Mouse (Mus musculus) cerebellum, adult 2 months (tissue): ENCODE measurements around the gene Snx5.

Experiments used
- CTCF ChIP-seq: fragments of 200-500 bp; IDR thresholded peaks from 2 replicates; pipeline ENCODE4 v1.5.1; 2011; ENCODE audit warnings: low read depth, mild to moderate bottlenecking, control low read depth, low read length, moderate library complexity, borderline replicate concordance; ENCODE audit not compliant: insufficient read depth
- POLR2A ChIP-seq: fragments of 200-500 bp; IDR thresholded peaks from 2 replicates; pipeline ENCODE4 v1.6.1; 2011; ENCODE audit warnings: low read length, control low read depth, borderline replicate concordance; ENCODE audit not compliant: insufficient read depth

- TF ChIP-seq CTCF (no peak), POLR2A (no peak)
These were observed 32.4 kb downstream of the Snx5 start for GRCm38 (mm10) chr2:144238341-144238740.
